Mouse (Mus musculus): ENCODE data around the gene Pcsk7. TPM values are rescaled to one million over a fixed set of nuclear protein-coding genes. Genes with fewer than 3 reads are reported as not detected.

Pcsk7 gene
- 12.6 and 30.7 TPM in 2 replicates for total RNA-seq (2014; fragmentation: Nextera tagmentation)
- total RNA-seq (2017), result 11.3 and 13.9 TPM in 2 replicates

DNA sequence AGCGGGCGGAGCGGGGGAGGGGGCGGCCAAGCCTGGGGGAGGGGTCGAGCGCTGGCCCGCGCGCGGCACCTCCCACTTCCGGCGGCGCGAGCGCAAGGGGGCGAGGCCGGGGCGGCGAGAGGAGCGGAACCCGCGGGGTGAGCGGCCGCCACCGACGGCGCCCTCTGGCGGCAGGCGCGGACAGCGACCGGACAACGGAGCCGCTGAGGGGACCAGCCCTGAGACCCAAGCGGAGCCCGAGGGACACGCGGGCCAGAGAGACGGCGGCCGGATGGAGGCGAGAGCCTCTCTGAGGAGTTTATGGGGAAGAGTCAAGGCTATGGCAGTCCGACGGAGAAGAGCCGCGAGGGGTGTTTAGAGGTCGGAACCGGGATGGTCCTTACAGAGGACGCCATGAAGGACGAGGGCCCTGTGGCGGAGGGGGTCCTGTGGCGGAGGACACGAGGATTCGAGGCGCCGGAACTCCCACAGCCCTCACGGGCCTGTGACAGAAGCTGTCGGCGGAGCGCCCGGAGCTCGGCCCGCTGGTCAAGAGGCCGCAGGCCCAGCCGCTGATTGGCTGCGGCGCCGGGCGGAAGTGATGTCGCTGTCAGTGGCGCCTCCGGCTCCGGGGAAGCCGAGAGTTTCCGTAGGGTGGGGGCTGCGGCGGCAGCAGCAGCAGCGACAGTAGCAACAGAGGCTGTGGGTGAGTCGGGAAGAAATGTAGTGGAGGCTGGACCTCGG is at the start of gene Pcsk7, which contains the start of gene Rnf214:
Gene Pcsk7 (plus strand): TSS at position 143 of the 723 bp plus-strand sequence.
Gene Rnf214 (minus strand): TSS at position 557 of the 723 bp plus-strand sequence.
- peak; percentile 78 for ATAC-seq (replicated peaks; ENCODE audit: poor library complexity, severe bottlenecking)

- ATAC-seq (replicated peaks; ENCODE audit: poor library complexity, severe bottlenecking), result no peak
These were observed 46.9 kb upstream of the Pcsk7 start for GRCm38 (mm10) chr9:45859364-45859763.

GRCm38 (mm10) chr9:45861813-45862212 is 44.5 kb upstream of the Pcsk7 start:
- ATAC-seq (replicated peaks; ENCODE audit: poor library complexity, severe bottlenecking), result no peak

DNA sequence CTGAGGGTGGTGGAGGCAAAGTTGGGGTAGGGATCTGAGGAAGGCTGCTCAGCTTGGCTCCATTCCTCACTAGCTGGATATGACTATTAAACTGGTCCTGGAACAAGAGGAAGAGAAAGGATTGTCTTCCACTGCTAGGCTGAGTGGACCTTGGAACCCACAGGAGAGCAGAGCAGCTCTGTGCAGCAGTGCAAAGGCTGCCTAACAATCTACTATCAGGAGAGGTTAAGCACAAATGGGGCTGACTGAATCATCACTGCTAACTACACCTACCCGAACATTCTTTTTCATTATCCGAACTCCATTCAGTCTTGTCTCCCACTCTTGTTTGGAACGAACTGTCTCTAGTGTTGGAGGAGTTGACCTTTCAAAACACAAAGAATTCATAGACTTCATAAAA is 37.1 kb upstream of the Pcsk7 start:
- ATAC-seq (replicated peaks; ENCODE audit: poor library complexity, severe bottlenecking), result no peak

DNA sequence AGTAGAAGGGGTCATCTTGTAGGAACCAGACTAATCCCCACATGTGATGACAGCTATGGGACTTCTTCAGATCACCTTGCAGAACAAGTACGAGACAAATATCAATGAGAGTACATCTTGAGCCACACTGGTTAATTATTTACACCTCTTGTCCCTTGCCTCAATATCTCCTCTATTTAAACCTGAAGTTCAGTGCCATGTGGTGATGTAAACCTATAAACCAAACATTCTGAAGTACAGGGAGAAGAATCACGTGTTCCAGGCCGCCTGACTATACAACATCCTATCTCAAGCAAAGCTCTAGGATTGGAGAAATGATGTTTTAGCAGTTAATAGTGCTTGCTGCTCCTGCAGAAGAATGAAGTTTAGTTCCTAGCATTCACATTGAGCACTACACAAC is 36.0 kb upstream of the Pcsk7 start:
- ATAC-seq (replicated peaks; ENCODE audit: poor library complexity, severe bottlenecking), result no peak

- no peak for ATAC-seq (replicated peaks; ENCODE audit: poor library complexity, severe bottlenecking)
These were observed 28.4 kb upstream of the Pcsk7 start for GRCm38 (mm10) chr9:45877928-45878327.

DNA sequence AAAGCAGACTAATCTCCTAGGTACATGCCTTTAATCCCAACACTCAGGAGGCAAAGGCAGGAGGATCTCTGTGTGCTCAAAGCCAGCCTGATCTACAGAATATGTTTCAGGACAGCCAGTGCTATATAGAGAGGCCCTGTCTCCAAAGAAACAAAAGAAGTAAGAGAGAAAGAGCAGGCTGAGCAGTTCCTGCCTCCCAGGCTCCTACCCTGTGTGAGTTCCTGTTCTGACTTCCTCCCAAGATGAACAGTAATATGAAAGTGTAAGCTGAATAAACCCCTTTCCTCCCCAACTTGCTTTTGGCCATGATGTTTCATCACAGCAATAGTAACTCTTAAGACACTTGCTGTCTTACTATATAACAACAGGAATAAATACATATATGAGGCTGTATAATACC is 12.6 kb upstream of the Pcsk7 start:
- ATAC-seq (replicated peaks; ENCODE audit: poor library complexity, severe bottlenecking), result peak; percentile 67

DNA sequence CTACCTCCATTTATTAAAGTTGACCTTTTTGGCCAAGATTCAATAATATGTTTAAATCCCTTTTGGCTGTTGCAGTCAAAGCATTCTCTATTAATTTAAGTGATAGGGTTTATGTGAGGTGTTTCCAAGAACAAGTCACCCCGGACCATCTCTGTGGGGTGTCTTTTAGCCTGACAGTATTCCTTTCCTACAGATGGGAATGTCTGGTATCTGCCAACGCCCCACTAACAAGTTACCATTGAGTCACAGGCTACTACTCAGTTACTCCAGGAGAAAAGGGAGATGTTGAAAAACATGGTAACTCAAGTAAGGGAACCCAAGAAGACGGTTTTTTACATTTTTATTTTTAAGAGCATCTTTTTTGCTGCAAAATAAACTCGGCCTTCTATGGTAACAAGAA is 1.1 kb upstream of the Pcsk7 start:
- no peak for ATAC-seq (replicated peaks; ENCODE audit: poor library complexity, severe bottlenecking)

- ATAC-seq (replicated peaks; ENCODE audit: poor library complexity, severe bottlenecking), result no peak; the same call in 1 of the 2 replicates
These were observed 473 bp upstream of the Pcsk7 start for GRCm38 (mm10) chr9:45905811-45906237.

DNA sequence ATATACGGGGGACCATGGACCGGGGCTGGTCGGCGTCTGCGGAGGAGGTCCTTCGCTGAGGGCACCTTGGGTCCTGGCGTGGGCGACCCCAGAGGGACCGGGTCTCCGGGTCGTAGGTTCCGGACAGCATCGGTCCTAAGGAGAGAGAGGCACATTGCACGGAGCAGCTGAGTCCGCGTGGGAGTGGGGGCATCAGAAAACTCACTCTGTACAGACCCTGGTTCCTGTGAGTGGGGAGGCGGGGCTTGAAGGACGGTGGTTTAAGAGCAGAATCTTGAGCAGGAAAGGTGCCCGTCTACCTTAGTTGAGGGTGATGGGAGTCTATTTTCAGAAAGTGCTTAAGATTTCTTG is 756 bp downstream of the Pcsk7 start:
- ATAC-seq (replicated peaks; ENCODE audit: poor library complexity, severe bottlenecking), result peak; percentile 19

GRCm38 (mm10) chr9:45910995-45911394 is 4.7 kb downstream of the Pcsk7 start:
- peak; percentile 16 for ATAC-seq (replicated peaks; ENCODE audit: poor library complexity, severe bottlenecking)

- ATAC-seq (replicated peaks; ENCODE audit: poor library complexity, severe bottlenecking), result peak; percentile 45
These were observed 5.4 kb downstream of the Pcsk7 start for GRCm38 (mm10) chr9:45911673-45912072.

DNA sequence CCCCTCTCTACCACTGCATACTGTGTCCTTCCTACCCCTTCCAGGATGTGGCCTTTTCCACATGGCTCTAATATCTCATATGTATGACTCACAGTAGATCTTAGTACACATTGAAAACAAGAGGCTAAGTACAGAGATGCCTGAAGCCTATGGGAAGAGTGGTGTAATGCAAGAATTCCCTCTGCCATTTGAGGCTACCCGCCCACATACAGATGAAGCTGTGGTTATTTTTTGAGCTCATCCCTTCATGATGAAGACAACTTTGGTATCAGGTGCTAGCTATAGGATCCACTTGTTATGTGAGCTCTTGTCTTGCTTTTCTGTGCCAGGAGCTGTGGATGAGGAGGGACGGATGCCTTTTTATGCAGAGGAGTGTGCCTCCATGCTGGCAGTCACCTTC is 9.4 kb downstream of the Pcsk7 start:
- ATAC-seq (replicated peaks; ENCODE audit: poor library complexity, severe bottlenecking), result no peak

GRCm38 (mm10) chr9:45917041-45917934 is 11.0 kb downstream of the Pcsk7 start:
- ATAC-seq (replicated peaks; ENCODE audit: poor library complexity, severe bottlenecking), result no peak

DNA sequence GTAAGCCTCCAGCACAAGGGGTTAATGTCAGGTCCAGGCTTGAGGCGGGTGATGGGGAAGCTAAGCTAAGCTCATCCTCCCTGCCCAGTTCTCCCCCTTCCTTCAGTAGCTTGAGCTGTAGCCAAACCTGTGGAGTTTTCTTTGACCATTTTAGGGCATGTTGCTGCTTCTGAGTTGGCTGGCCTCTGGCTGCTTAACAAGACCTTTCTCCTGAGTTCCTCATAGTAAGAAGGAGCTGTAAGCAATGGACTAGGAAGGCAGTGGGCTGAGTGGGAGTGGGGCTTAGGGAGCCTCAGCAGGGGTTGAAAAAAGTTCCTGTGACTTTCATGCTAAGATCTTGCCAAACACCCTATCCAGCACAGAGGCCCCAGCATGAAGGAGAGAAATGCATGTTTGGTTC is 13.6 kb downstream of the Pcsk7 start:
- ATAC-seq (replicated peaks; ENCODE audit: poor library complexity, severe bottlenecking), result no peak

GRCm38 (mm10) chr9:45929285-45929684 is 23.0 kb downstream of the Pcsk7 start:
- ATAC-seq (replicated peaks; ENCODE audit: poor library complexity, severe bottlenecking), result no peak

GRCm38 (mm10) chr9:45931958-45932357 is 25.7 kb downstream of the Pcsk7 start:
- ATAC-seq (replicated peaks; ENCODE audit: poor library complexity, severe bottlenecking), result no peak

GRCm38 (mm10) chr9:45932571-45933415 is 26.5 kb downstream of the Pcsk7 start:
- ATAC-seq (replicated peaks; ENCODE audit: poor library complexity, severe bottlenecking), result no peak

GRCm38 (mm10) chr9:45935628-45936210 is 29.4 kb downstream of the Pcsk7 start, which contains the start of gene Tagln:
Gene Tagln, minus strand, starts transcription at chr9:45936058.
- no peak for ATAC-seq (replicated peaks; ENCODE audit: poor library complexity, severe bottlenecking)

- ATAC-seq (replicated peaks; ENCODE audit: poor library complexity, severe bottlenecking), result peak; percentile 69
These were observed 30.6 kb downstream of the Pcsk7 start for GRCm38 (mm10) chr9:45936883-45937282.

All from granulocyte monocyte progenitor cell, adult 5-6 weeks (primary cell).